Mouse (Mus musculus) lung, adult 2 months (tissue): Measurements from ENCODE around the gene Sumo3.

ENCODE experiments used
- CTCF ChIP-seq: fragments of 200-500 bp; IDR thresholded peaks from 2 replicates; pipeline ENCODE4 v1.5.1; 2011; ENCODE audit warnings: mild to moderate bottlenecking, low read length, control low read depth; ENCODE audit not compliant: insufficient read depth
- POLR2A ChIP-seq: fragments of 200-500 bp; IDR thresholded peaks from 2 replicates; pipeline ENCODE4 v1.6.1; 2011; ENCODE audit warnings: low read depth, mild to moderate bottlenecking, control low read depth, low read length, borderline replicate concordance; ENCODE audit errors: extremely low read depth

DNA sequence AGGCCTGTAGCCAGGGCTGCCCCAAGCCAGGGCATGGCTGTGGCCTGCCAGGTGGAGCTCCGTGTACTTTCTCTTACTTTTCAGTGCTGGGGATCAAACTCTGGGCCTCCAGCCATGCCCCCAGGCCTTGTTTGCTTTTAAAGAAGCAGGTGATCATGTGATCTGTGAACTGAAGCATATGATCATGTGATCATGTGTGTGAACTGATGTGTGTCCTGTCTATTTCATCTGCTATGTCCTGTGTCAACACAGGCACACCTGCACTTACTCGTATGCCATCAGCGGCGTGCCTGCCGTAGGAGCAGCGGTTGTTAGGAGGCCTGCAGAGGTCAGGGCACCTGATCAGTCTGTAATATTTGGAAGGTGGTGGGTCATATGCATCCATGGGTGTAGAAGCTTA is 28.1 kb downstream of the Sumo3 start:
- TF ChIP-seq CTCF: no peak
- no peak for TF ChIP-seq POLR2A
